Mouse (Mus musculus): ENCODE measurements around the gene Nktr. TPM values are rescaled to one million over a fixed set of nuclear protein-coding genes. Genes with fewer than 3 reads are reported as not detected.

The Nktr gene
- polyA plus RNA-seq, 1 experiment from 2014 or later, result 75.3 TPM

GRCm38 (mm10) chr9:121756785-121757184, 37.8 kb downstream of the Nktr start:
- WGBS, result 87% methylated on average over 3 of the region's 3 CpGs

GRCm38 (mm10) chr9:121757432-121757831, 38.5 kb downstream of the Nktr start:
- H3K9me3 ChIP-seq, result no peaks in the 10 kb centered on the region
- peaks cover 42% of the 10 kb centered on the region for H3K36me3 ChIP-seq
- ATAC-seq (ENCODE audit: low FRiP score, low read depth), result no peak
- 72% methylated on average over 3 of the region's 3 CpGs for WGBS
- no peak overlapping the region for H3K9ac ChIP-seq (replicated peaks)
- no peak overlapping the region for H3K4me3 ChIP-seq
- H3K4me1 ChIP-seq, result peaks cover 32% of the 10 kb centered on the region
- H3K27ac ChIP-seq (replicated peaks), result no peak overlapping the region
- no peaks in the 10 kb centered on the region for H3K27me3 ChIP-seq
- no peak overlapping the region; the same call in 1 of the 2 replicates for H3K4me2 ChIP-seq (replicated peaks)

More at GRCm38 (mm10) chr9:121756785-121757184, 37.8 kb downstream of the Nktr start:
- Histone ChIP-seq H3K27ac (replicated peaks) (no peak overlapping the region), H3K4me2 (replicated peaks) (no peak overlapping the region), H3K36me3 (peaks cover 46% of the 10 kb centered on the region), H3K4me1 (peaks cover 28% of the 10 kb centered on the region), H3K9ac (replicated peaks) (no peak overlapping the region), H3K4me3 (no peak overlapping the region), H3K9me3 (no peaks in the 10 kb centered on the region), H3K27me3 (no peaks in the 10 kb centered on the region)
- no peak for ATAC-seq (ENCODE audit: low FRiP score, low read depth)

DNA sequence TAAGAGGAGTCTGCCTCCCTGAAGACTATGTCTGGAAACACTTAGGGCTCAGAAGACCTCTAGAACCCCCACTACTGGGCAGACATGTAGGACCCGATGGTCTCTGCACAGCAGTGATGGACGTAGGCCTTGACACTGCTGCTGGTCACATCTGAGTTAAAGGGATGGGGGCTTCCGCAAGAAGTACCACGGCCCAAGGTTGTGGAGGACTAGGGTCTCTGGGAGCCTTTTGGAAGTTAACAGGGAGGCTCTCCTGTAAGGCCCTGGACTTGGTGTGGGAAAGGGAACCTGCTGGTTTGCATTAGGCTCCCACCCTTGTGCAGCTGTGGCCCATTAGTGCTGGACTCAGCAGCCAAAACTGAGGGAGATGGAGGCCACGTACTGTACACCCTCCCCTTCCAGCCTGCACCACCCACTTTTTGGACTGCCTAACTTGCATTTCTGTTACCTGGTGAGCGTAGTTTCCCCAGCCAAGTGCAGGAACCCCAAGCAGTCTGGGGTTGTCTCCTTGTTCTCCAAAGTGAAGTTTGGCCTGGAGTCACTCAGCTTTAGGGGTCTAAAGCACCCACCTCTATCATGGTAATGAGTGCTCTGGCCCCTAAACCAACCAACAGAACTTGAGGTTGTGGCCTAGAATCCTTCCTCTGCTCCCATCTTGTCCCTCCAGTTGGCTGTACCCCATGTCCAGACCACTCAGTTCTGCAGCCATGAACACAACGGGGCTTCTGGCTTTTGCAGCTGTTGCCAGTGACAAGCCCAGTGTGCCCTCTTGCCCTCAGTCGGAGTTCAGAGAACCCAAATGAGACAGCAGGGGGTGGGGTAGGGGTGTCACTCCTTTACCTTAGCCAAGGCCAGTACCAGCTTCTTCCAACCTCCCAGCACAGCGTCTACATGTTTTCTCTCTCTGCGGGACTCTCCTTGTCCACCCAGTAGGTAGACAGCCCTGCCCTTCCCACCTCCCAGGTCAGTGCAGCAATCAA, 39.2 kb downstream of the Nktr start:
- Histone ChIP-seq H3K4me1 (peaks cover 32% of the 10 kb centered on the region), H3K9ac (replicated peaks) (peak overlapping the region; percentile 84; the same call in 1 of the 2 replicates), H3K4me3 (peak overlapping the region; percentile 85), H3K36me3 (peaks cover 44% of the 10 kb centered on the region), H3K9me3 (no peaks in the 10 kb centered on the region), H3K27ac (replicated peaks) (no peak overlapping the region), H3K4me2 (replicated peaks) (peak overlapping the region; percentile 90), H3K27me3 (no peaks in the 10 kb centered on the region)
- no peak for ATAC-seq (ENCODE audit: low FRiP score, low read depth)
- WGBS, result 62% methylated on average over 10 of the region's 10 CpGs

GRCm38 (mm10) chr9:121759091-121760081, 40.4 kb downstream of the Nktr start, which contains the start of gene Zfp651:
Zfp651 (plus strand) TSS chr9:121759330.
- Histone ChIP-seq H3K4me1 (peaks cover 32% of the 10 kb centered on the region), H3K4me3 (peak within 1 kb of the TSS; percentile 85), H3K9ac (replicated peaks) (peak within 1 kb of the TSS; percentile 84), H3K4me2 (replicated peaks) (peak within 1 kb of the TSS; percentile 90), H3K9me3 (no peaks in the 10 kb centered on the region), H3K36me3 (peaks cover 46% of the 10 kb centered on the region), H3K27ac (replicated peaks) (peak within 1 kb of the TSS; percentile 90), H3K27me3 (no peaks in the 10 kb centered on the region)
- WGBS, result under 1% methylated on average over 89 of the region's 97 CpGs
- peak; percentile 84 for ATAC-seq (ENCODE audit: low FRiP score, low read depth)

DNA sequence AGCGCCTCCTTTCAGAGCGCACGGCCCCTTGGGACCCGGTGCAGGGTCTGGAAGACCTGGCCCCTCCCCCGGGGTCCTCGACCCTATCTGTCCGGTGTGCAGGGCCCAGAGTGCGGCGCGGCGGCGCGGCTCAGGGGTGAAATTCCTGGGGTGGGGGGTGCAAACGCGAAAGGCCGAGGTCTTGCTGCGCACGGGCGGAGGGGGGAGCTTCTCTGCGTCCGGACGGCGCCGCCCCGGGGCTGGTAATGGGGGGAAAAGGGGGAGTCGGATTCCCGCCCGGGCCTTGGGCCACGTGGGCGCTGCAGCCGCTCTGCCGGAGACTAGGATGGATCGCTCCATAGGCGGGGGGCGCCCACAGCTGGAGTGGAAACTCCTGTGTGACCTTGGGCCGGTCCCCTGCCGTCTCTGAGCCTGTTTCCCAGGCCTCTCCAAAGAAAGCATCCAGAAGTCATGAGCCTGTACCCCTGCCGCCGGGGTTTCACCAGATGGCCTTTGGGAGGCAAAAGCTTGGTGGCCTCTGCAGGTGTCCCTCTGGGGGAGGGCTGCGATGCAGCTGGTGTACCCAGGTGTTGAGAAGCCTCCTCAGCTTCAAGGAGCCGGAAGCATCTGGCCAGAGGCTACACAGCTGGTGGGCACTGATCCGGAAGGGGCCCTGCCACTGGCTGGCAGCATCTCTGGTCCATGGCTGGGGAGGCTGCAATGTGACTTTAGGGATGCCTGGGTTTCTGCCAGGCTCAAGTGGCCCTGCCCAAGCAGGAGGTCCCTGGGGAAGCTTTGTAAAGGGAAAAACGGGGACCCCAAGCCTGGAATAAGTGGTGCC, 41.5 kb downstream of the Nktr start:
- peak; percentile 74 for ATAC-seq (ENCODE audit: low FRiP score, low read depth)
- WGBS, result 1% methylated on average over 43 of the region's 43 CpGs
- H3K27ac ChIP-seq (replicated peaks), result peak overlapping the region; percentile 90
- peaks cover 46% of the 10 kb centered on the region for H3K36me3 ChIP-seq
- H3K4me3 ChIP-seq, result peak overlapping the region; percentile 85
- peak overlapping the region; percentile 90 for H3K4me2 ChIP-seq (replicated peaks)
- no peaks in the 10 kb centered on the region for H3K27me3 ChIP-seq
- peaks cover 32% of the 10 kb centered on the region for H3K4me1 ChIP-seq
- H3K9me3 ChIP-seq, result no peaks in the 10 kb centered on the region
- peak overlapping the region; percentile 84 for H3K9ac ChIP-seq (replicated peaks)

DNA sequence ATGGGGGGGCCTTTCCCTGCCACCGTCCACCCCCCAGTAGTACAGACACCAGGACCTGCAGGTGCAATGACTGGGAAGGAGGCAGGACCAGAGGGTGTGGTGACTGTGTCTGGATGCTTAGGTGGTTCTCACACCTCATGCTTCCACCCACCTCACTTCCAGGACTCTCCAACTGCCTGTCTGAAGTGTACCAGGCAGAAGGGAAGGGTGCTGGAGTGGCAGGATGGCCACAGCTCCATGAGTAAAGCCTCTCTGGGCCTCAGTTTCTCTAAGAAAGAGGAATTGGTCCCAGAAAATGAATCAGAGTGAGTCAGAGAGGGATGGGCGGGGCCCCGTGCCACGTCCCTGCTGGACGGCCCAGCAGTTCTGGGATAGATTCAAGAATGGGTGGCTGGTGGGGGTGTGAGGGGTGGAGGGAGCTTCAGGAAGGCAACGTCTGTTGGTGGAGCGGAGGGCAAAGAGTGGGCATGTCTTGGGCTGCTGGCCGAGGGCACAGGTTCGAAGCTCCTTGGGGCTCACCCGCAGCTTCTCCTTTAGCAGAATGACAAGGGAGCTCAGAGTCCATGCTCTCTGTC, 42.2 kb downstream of the Nktr start:
- H3K4me3 ChIP-seq, result peak overlapping the region; percentile 85
- H3K27me3 ChIP-seq, result no peaks in the 10 kb centered on the region
- peak overlapping the region; percentile 84 for H3K9ac ChIP-seq (replicated peaks)
- ATAC-seq (ENCODE audit: low FRiP score, low read depth), result no peak
- 62% methylated on average over 10 of the region's 10 CpGs for WGBS
- peak overlapping the region; percentile 90 for H3K4me2 ChIP-seq (replicated peaks)
- H3K9me3 ChIP-seq, result no peaks in the 10 kb centered on the region
- H3K27ac ChIP-seq (replicated peaks), result peak overlapping the region; percentile 90
- H3K36me3 ChIP-seq, result peaks cover 45% of the 10 kb centered on the region
- H3K4me1 ChIP-seq, result peaks cover 32% of the 10 kb centered on the region

DNA sequence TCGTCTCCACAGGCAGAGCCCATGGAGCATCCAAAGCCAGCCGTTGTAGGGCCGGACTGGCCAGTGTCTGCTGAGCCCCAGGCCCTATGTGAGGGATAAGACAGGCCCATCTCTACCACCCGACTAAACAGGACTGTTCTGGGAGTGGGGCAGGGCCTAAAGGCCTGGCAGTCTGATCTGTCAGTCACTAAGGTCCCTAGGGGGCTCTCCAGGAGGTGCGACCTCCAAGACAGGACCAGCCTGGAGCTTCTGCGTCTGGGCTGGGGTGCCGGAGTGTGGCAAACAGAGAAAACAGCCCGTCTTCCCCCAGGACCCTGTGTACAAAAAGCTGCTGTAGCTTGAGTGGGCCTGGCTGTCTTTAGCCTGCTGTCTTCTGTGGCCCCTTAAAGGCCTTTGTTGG, 42.8 kb downstream of the Nktr start:
- no peak for ATAC-seq (ENCODE audit: low FRiP score, low read depth)
- Histone ChIP-seq H3K36me3 (peaks cover 40% of the 10 kb centered on the region), H3K4me2 (replicated peaks) (no peak overlapping the region), H3K27me3 (no peaks in the 10 kb centered on the region), H3K27ac (replicated peaks) (peak overlapping the region; percentile 15; the same call in 1 of the 2 replicates), H3K9me3 (no peaks in the 10 kb centered on the region), H3K4me1 (peaks cover 32% of the 10 kb centered on the region), H3K9ac (replicated peaks) (peak overlapping the region; percentile 31; the same call in 1 of the 2 replicates), H3K4me3 (no peak overlapping the region)
- WGBS, result 71% methylated on average over 8 of the region's 8 CpGs

DNA sequence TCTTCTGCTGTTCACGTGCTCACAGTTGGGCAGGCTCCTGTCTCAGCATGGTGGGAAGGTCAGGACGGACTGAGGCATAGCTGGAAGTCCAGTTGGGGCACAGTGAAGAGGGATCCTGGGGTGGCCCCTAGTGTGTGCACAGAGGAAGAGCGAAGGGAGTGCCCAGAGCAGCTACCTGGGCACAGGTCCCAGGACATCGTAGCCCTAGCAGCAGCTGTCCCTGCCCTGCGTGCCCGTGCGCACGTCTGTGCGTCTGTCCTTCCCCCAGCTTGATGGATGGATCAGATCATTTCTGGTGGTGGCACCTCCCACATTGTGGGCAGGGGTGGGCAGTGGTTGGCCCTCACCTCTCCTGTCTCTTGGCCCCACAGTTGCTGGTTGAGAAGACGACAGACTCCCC, 43.3 kb downstream of the Nktr start:
- H3K4me1 ChIP-seq, result peaks cover 32% of the 10 kb centered on the region
- H3K27ac ChIP-seq (replicated peaks), result no peak overlapping the region; the same call in 1 of the 2 replicates
- ATAC-seq (ENCODE audit: low FRiP score, low read depth), result no peak
- H3K9me3 ChIP-seq, result no peaks in the 10 kb centered on the region
- H3K36me3 ChIP-seq, result peaks cover 43% of the 10 kb centered on the region
- H3K4me3 ChIP-seq, result no peak overlapping the region
- no peak overlapping the region for H3K4me2 ChIP-seq (replicated peaks)
- H3K27me3 ChIP-seq, result no peaks in the 10 kb centered on the region
- 88% methylated on average over 10 of the region's 10 CpGs for WGBS
- H3K9ac ChIP-seq (replicated peaks), result no peak overlapping the region

GRCm38 (mm10) chr9:121762761-121763160, 43.8 kb downstream of the Nktr start:
- Histone ChIP-seq H3K9ac (replicated peaks) (no peak overlapping the region), H3K4me2 (replicated peaks) (no peak overlapping the region), H3K27ac (replicated peaks) (no peak overlapping the region), H3K4me1 (peaks cover 32% of the 10 kb centered on the region), H3K36me3 (peaks cover 48% of the 10 kb centered on the region), H3K4me3 (no peak overlapping the region), H3K27me3 (no peaks in the 10 kb centered on the region), H3K9me3 (no peaks in the 10 kb centered on the region)
- no peak for ATAC-seq (ENCODE audit: low FRiP score, low read depth)
- 92% methylated on average over 25 of the region's 25 CpGs for WGBS

DNA sequence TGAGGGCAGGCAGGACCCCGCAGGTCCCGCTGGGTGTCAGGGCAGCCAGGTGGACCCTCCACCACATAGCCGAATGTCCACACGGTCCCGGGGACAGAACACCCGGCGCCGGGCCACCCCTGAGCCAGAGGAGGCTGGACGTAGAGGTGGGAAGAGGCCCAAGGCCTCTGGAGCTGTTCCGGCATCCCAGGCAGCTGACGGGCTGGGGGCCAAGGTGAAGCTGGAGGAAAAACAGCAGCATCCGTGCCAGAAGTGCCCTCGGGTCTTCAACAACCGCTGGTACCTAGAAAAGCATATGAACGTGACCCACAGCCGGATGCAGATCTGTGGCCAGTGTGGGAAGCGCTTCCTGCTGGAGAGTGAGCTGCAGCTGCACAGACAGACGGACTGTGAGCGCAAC, 44.7 kb downstream of the Nktr start:
- Histone ChIP-seq H3K27ac (replicated peaks) (no peak overlapping the region), H3K4me1 (peaks cover 23% of the 10 kb centered on the region), H3K4me3 (no peak overlapping the region), H3K4me2 (replicated peaks) (no peak overlapping the region), H3K9me3 (no peaks in the 10 kb centered on the region), H3K9ac (replicated peaks) (no peak overlapping the region; the same call in 1 of the 2 replicates), H3K27me3 (no peaks in the 10 kb centered on the region), H3K36me3 (peaks cover 57% of the 10 kb centered on the region)
- 94% methylated on average over 19 of the region's 19 CpGs for WGBS
- ATAC-seq (ENCODE audit: low FRiP score, low read depth), result no peak

Data from midbrain, embryonic 12.5 days (tissue).